Mouse (Mus musculus) neural tube, embryonic 10.5 days (tissue): ENCODE results near the gene Ext2.
A peak's percentile ranks its signal among the peaks of the same experiment; 100 is the strongest.

Experiments
- DNase-seq: peaks from one replicate; pipeline ENCODE4 v3.0.0-alpha.2; 2017; ENCODE audit warnings: low spot score; ENCODE audit errors: extremely low spot score

The Ext2 gene

GRCm38 (mm10) chr2:93682601-93683202, 139.7 kb downstream of the Ext2 start:
- no peak for DNase-seq

- no peak for DNase-seq
These were observed 141.0 kb downstream of the Ext2 start for GRCm38 (mm10) chr2:93681321-93681720.

- DNase-seq = no peak
These were observed 145.1 kb downstream of the Ext2 start for GRCm38 (mm10) chr2:93677231-93677630.

GRCm38 (mm10) chr2:93671573-93672184, 150.7 kb downstream of the Ext2 start:
- DNase-seq = no peak

DNA sequence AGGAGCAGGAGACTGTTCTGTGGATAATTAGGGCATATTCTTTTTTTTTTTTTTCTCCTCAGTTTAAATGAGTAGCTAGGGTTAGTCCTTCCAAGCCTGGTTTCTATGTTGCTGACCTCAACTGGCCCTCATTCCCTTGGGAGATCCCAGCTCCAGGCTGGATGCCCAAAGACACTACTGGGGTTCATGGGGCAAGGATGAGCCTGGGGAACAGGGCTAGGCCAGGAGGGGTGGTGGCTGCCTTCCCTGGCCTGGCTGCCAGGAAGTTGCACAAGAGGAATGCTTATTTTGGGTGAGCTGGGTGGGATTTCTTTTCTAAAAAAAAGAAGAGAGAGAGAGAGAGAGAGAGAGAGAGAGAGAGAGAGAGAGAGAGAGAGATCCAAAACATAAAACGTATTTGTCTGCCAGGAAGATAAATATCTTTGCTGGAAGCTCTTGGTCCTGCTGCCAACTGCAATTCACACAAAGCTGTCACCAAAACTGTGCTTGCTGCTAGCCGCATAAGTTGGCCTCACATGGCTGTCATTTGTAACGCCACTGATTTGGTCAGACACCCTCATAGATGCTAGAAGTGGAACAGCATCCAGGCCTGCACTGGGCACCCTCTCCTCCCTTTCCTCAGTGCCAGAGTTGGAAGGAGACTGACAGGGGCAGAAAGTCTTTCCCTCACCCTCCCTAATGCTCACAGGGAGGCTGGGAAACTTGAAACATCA, 156.1 kb downstream of the Ext2 start:
- no peak for DNase-seq

DNA sequence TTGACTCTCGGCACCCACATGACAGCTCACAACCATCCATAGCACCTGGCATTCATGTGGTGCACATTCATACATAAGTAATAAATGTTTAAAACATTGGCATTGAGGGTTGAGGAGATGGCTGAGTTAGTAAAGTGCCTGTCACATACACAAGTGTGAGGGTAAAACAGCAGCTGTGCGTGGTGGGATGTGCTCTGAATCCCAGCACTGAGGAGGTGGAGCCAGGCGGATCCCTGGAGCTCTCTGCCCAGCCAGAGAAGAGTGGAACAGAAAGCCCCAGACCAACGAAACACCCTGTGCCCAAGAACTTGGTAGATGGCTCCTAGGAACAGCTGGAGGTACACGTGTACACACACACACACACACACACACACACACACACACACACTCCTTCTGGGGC, 156.9 kb downstream of the Ext2 start:
- DNase-seq = no peak

- no peak for DNase-seq
These were observed 160.0 kb downstream of the Ext2 start for GRCm38 (mm10) chr2:93662240-93662865.

DNA sequence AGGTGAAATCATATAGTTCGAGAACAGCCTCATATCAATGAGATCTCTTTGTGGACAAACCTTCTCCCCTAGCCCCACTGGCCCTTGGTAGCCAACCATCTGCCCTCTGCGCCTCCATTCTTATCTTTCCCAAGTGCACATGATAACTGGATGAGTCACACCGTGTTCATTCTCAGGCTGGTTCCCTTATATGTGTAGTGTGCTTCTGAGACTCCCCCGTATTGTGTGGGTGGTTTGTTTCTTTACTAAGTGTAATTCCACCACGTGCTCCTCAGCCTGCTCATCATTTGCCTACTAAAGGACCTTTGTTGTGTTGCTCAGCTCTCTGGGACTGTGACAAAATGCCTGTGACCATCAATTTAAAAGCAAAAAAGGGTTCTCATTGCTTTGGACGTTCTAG, 161.3 kb downstream of the Ext2 start:
- no peak for DNase-seq

DNA sequence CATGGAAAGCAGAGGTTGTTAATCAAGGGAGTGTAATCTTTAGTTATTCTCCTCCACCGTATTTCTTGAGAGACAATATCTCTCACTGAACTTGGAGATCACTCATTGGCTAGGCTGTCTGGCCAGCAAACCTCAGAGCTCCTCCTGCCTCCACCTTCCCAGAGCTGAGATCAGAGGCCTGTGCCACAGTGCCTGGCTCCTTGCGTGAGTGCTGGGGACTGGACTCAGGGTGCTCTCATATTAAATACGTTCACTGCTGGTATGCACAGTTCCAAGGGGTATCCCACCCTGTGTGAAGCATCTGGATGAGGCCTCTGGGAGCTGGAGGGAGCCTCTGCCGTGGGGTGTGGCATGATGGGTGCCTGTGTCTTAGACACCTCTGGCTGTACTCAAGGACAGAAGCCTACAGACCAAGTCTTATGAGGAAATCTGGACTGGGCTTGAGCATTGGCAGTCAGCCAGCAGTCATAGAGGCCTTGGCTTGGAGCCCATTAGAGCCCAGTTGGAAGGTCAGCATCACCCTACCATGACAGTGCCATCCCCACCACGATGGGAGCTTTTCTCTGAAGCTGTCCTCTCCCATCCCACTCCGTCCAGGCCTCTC, 162.6 kb downstream of the Ext2 start:
- DNase-seq = no peak

GRCm38 (mm10) chr2:93659004-93659403, 163.4 kb downstream of the Ext2 start:
- no peak for DNase-seq

DNA sequence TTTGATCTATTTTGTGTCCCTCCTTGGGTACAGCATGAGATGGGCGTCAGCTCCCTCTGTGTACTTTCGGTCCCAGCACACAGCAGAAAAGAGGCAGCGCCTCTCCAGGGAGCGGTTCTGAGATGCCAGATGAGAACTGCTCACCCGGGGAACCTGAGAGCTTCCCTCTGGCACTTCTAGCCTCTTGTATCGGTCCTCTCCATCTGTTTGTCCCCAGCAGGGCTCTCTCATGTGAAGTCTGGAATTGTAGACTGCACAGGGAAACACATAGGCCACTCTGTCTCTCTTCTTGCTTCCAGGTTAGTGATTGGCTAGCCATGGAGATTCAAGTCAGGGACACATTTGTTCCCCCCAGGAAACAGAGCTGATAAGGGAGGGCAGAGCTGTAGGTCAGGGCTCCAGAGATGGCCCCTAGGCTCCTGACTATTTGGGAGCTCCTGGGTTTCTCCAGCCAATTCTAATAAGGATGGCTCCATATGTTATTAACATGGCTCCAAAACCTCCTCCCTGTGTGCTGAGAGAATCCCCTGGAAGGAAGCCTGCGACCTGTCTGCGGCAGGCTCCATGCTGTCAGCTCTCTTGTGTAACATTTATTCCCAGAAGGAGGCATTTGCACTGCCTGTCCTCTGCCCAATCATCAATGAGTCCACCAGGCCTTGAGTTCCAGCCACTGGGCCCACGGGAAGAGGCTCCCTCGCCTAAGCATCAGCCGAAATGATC, 167.9 kb downstream of the Ext2 start:
- no peak for DNase-seq

GRCm38 (mm10) chr2:93649243-93649870, 173.0 kb downstream of the Ext2 start:
- DNase-seq = no peak

DNA sequence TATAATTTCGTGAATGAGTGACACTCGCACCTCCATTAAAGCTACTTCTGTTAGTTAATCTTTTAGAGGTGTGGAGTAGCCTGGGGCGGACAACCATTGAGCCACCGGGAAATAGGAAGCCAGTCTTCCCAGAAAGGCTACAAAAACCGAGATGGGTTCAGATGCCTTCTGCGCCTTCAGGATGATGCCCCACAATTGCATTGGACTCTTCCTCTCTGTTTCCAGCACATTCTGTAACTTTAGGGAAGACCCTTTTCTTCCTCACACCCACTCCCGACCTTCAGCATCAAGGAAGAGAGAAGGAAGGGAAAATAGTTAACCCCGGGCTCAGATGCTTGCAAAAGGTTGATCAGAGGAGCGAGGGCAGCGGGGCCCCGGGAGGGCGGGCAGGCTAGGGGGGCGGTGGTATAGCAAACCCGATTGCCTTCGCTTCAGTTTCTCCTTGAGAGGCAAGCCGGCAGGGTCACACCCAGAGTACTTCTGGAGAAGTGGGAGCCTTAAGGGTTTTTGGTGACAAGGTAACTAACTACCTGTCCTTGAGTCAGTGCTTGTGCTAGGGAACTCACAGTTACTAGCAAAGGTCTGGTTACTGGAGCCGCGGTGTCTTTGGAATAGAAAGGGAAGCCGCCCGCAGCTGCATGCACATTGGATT, 174.3 kb downstream of the Ext2 start:
- peak; percentile 53 for DNase-seq

DNA sequence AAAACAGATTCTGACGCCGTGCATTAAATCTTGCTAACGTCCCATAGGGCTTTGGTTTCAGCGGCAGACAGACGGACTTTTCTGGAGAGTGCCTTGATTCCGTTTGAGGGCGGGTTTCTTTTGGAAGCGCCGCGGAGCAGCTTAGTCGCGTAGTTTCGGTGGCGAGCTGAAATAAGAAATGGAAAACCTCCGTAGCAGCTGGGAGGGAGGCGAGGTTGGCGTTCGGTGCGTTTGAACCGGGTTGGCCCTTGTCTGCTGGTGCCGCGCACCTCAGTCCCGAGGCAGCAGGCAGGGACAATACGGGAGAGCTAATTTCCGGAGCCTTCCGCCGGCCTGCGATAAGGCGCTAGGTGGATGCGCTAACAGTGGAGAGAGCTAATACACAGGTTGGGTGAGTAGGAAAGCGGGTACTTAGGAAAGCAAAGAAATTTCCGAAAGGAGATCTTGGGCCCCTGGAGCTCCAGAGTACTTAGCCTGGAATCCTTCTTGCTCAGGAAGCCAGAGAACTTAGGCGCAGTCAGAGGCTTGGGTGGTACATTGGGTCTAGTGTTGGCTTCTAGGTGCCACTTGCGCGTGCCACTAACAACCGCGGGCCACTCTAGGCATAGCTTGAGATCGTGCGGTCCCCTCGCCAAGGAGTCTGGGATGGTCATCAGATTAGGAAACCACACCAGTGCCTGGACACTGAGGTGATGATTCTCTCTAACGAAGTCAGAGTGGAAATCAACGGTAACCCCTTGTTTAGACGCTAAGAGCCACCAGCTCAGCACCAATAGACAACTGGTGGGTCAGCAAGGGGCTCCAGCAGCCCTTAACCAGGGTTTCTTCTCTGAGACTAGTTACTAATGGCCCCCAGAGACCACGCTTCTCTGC, 175.1 kb downstream of the Ext2 start:
- peak; percentile 71 for DNase-seq

DNA sequence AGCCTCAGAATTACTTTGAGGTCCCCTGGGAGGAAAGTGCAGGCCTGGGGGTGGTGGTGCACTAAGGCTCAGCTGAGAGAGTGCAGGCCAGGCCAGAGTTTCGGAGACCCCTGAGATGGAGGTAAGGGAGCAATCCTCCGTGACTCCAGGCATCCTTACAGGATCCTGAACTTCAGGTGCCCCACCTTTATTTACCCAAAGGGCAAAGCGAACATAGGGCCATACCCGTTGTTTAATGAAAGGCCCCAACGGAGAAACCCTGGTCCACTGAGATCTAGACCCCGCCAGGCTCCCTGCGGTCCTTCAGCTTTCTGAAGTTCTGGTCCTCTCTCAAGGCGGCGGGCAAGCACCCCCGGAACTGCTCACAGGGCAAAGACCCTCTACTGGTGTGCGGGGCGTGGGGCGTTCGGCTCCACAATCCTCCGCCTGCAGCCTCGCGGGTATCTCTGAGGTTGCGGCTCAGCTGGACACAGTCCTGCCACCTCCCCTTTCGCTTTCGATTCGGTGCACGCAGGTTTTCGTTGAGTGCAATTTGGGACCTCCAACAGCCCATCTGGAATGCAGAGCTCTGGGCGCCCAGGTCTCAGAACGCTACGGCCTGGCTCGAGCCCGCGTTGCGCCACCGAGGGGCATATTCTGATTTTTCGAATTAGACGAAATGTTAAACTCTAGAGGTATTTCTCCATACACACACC, 176.6 kb downstream of the Ext2 start:
- peak; percentile 69 for DNase-seq

DNA sequence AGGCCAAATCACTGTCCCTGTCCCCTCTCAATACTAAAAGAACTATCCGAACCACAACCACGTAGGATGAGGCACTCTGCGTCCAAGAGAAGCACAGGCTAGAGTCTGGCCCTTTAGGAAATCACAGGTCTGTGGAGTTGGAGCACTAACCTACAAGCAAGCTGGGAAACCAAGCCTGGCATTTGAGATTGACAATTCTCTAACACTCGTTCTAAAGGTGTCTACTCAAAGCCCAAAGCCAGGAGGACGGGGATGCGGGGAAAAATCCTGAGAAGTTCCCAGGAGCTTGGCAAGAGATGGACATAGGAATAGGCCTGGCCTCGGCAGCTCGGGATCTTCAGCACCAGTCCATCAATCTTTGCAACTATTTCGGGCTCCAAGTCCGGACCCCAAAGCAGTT, 177.2 kb downstream of the Ext2 start:
- peak; percentile 58 for DNase-seq

- peak; percentile 40 for DNase-seq
These were observed 177.6 kb downstream of the Ext2 start for GRCm38 (mm10) chr2:93644731-93645130.

GRCm38 (mm10) chr2:93644234-93644633, 178.1 kb downstream of the Ext2 start:
- peak; percentile 36 for DNase-seq

DNA sequence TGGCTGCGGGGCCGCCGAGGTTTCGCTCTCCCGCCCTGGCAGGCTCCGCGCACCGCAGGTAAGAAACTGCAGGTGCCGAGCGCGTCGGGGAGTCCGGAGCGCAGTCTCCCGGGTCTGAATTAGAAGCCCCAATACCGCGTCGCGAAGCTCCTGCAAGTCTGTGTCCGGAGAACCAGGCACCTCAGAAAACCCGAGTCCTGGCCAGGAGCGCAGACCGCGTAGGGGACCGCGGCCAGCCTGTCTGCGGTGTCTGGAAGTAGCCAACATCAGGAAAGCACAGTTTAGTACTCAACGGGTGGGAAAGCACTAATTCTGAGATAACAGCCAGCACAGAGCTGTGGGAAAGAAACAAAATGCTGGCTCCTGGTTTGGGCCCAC, 179.0 kb downstream of the Ext2 start:
- DNase-seq = no peak
